Comparison of ENCODE assay signal across 22 mouse cellular contexts in genomic region chr13:93385147-93385546, GRCm38 (mm10).
"Had no signal": no experiment of that assay in that cellular context is flagged by ENCODE, and none has a peak within 500 bp of the region (broad histone marks: within the 10 kb centered on the region; RNA-seq: fewer than 3 reads in every experiment).

No protein-coding gene starts in this region.

- DNase-seq: gastrocnemius, postnatal 14 days; gastrocnemius, postnatal 36 days; heart, adult 2 months; heart, postnatal 14 days; heart, postnatal 36 days; kidney, adult 18-20 months; kidney, adult 8-10 months; kidney, postnatal 10 days; kidney, postnatal 25 days; kidney, postnatal 4 days had no signal

- H3K4me3 ChIP-seq: heart, adult 2 months; heart, embryonic 13.5 days; heart, embryonic 15.5 days; hindbrain, embryonic 13.5 days; hindbrain, embryonic 15.5 days; intestine, embryonic 15.5 days; layer of hippocampus, adult 2 months; left cerebral cortex, adult 2 months; limb, embryonic 10.5 days; limb, embryonic 12.5 days had no signal

- H3K9me3 ChIP-seq: heart, embryonic 13.5 days; heart, embryonic 15.5 days; hindbrain, embryonic 13.5 days; hindbrain, embryonic 15.5 days; intestine, embryonic 15.5 days; limb, embryonic 10.5 days; limb, embryonic 12.5 days had no signal

- H3K36me3 ChIP-seq: heart, embryonic 15.5 days; hindbrain, embryonic 13.5 days; hindbrain, embryonic 15.5 days; intestine, embryonic 15.5 days; limb, embryonic 10.5 days had no signal

- H3K4me1 ChIP-seq: hindbrain, embryonic 13.5 days; hindbrain, embryonic 15.5 days; intestine, embryonic 15.5 days; limb, embryonic 12.5 days had no signal

- H3K27ac ChIP-seq: heart, adult 2 months; heart, embryonic 13.5 days; heart, embryonic 15.5 days; hindbrain, embryonic 13.5 days; hindbrain, embryonic 15.5 days; hindbrain, postnatal 0 days; intestine, embryonic 15.5 days; layer of hippocampus, adult 2 months; left cerebral cortex, adult 2 months; limb, embryonic 10.5 days; limb, embryonic 12.5 days had no signal

- H3K27me3 ChIP-seq: heart, embryonic 13.5 days; heart, embryonic 15.5 days; hindbrain, embryonic 13.5 days; hindbrain, embryonic 15.5 days; intestine, embryonic 15.5 days; limb, embryonic 12.5 days had no signal

- H3K9ac ChIP-seq: heart, embryonic 13.5 days; heart, embryonic 15.5 days; hindbrain, embryonic 13.5 days; hindbrain, embryonic 15.5 days; intestine, embryonic 15.5 days; limb, embryonic 12.5 days had no signal

- H3K4me2 ChIP-seq: heart, embryonic 11.5 days; heart, embryonic 13.5 days; heart, embryonic 15.5 days; hindbrain, embryonic 13.5 days; hindbrain, embryonic 15.5 days; intestine, embryonic 15.5 days; limb, embryonic 12.5 days had no signal

- ATAC-seq: hindbrain, postnatal 0 days; intestine, embryonic 15.5 days; intestine, postnatal 0 days had no signal
